Comparison of ENCODE assay signal across 10 mouse cellular contexts in the genomic region with DNA sequence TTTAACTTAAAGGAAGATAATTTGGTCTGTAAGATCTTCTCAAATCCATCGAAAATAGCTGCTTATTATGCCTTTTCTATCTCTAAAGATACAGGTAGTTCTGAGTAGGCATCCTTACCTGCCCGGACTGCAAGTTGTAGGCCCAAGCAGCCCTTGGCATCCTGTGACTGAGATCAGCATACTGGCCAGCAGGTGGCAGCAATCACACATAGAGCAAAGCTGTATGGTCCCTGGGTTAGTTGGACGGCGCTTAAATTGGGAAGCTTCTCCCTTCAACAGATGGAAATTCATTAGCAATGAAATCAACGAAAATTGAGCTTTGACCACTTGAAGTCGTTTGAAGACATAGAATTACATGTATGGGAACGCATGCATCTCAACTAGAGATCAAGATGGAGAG.
DNase-seq lines count a peak whose midpoint lies in the region; ATAC-seq and TF ChIP-seq lines count a peak whose summit lies in the region.
"Had no signal": no experiment of that assay in that cellular context is flagged by ENCODE, and none has a peak within 500 bp of the region (broad histone marks: within the 10 kb centered on the region; RNA-seq: fewer than 3 reads in every experiment).

No protein-coding gene starts in this region.

- 18% methylated on average over 7 of the region's 7 CpGs for WGBS in intestine, postnatal 0 days
- WGBS in intestine, embryonic 15.5 days: 21% methylated on average over 7 of the region's 7 CpGs

- no peak for ATAC-seq in intestine, postnatal 0 days
- no peak for ATAC-seq in intestine, embryonic 15.5 days
- ATAC-seq in erythroblast, adult 5-6 weeks (replicated peaks; ENCODE audit: low FRiP score, poor library complexity, severe bottlenecking): peak; percentile 82
- ATAC-seq in inflammation-experienced regulatory T-cells, adult 6 months: peak; percentile 46

- no peak overlapping the region for H3K4me3 ChIP-seq in intestine, postnatal 0 days (ENCODE audit: low read depth, low read length)
- H3K4me3 ChIP-seq in intestine, embryonic 15.5 days (replicated peaks): no peak overlapping the region
- no peak overlapping the region for H3K4me3 ChIP-seq in bone marrow macrophage, adult 2 months (ENCODE audit: insufficient read depth, low read length)
- H3K4me3 ChIP-seq: erythroblast, embryonic 14.5 days; stomach, embryonic 15.5 days had no signal

- H3K4me1 ChIP-seq in intestine, postnatal 0 days (replicated peaks; ENCODE audit: control insufficient read depth, insufficient read depth, low read length): no peaks in the 10 kb centered on the region
- H3K4me1 ChIP-seq in intestine, embryonic 15.5 days (replicated peaks): no peaks in the 10 kb centered on the region
- H3K4me1 ChIP-seq in bone marrow macrophage, adult 2 months (ENCODE audit: control insufficient read depth, insufficient read depth, low read length): no peaks in the 10 kb centered on the region
- H3K4me1 ChIP-seq: stomach, embryonic 15.5 days had no signal

- H3K9ac ChIP-seq in intestine, postnatal 0 days (ENCODE audit: low read depth, low read length): no peak overlapping the region
- H3K9ac ChIP-seq in intestine, embryonic 15.5 days: no peak overlapping the region
- H3K9ac ChIP-seq: stomach, embryonic 15.5 days had no signal

- intact Hi-C loops in left cerebral cortex, postnatal 36 days (cut with DNase I): loop anchor here (10.0 kb wide), 1 partner anchor 123 kb away; a partner anchor contains a TSS

- no peak overlapping the region for H3K4me2 ChIP-seq in intestine, postnatal 0 days (replicated peaks; ENCODE audit: low read depth)
- H3K4me2 ChIP-seq in intestine, embryonic 15.5 days (replicated peaks): no peak overlapping the region
- H3K4me2 ChIP-seq: stomach, embryonic 15.5 days had no signal

- DNase-seq in left cerebral cortex, postnatal 36 days (ENCODE audit: low spot score in 2 of 2): peak; percentile 52 to 67
- DNase-seq in ovary, postnatal 36 days (ENCODE audit: low spot score): peak; percentile 71
- peak; percentile 64 for DNase-seq in thymus, postnatal 25 days

- H3K27ac ChIP-seq in intestine, postnatal 0 days (ENCODE audit: low read depth, low read length): no peak overlapping the region
- H3K27ac ChIP-seq in intestine, embryonic 15.5 days: no peak overlapping the region
- no peak overlapping the region for H3K27ac ChIP-seq in bone marrow macrophage, adult 2 months (ENCODE audit: insufficient read depth, low read depth, low read length)
- H3K27ac ChIP-seq: stomach, embryonic 15.5 days had no signal

- no peaks in the 10 kb centered on the region for H3K36me3 ChIP-seq in intestine, postnatal 0 days (ENCODE audit: control insufficient read depth, insufficient read depth)
- H3K36me3 ChIP-seq in intestine, embryonic 15.5 days: no peaks in the 10 kb centered on the region
- H3K36me3 ChIP-seq: stomach, embryonic 15.5 days had no signal

- TF ChIP-seq CTCF in intestine, postnatal 0 days (IDR thresholded peaks at IDR 0.05; ENCODE audit: low read depth): peak; percentile 93
- TF ChIP-seq CTCF in bone marrow macrophage, adult 2 months (IDR thresholded peaks at IDR 0.05; ENCODE audit: low read depth, low read length): peak; percentile 74

- no peaks in the 10 kb centered on the region for H3K27me3 ChIP-seq in intestine, postnatal 0 days (replicated peaks; ENCODE audit: control insufficient read depth, insufficient read depth, low read length)
- H3K27me3 ChIP-seq in intestine, embryonic 15.5 days (replicated peaks): no peaks in the 10 kb centered on the region
- H3K27me3 ChIP-seq: stomach, embryonic 15.5 days had no signal

- no peaks in the 10 kb centered on the region for H3K9me3 ChIP-seq in intestine, postnatal 0 days (ENCODE audit: control insufficient read depth)
- no peaks in the 10 kb centered on the region for H3K9me3 ChIP-seq in intestine, embryonic 15.5 days
- H3K9me3 ChIP-seq: stomach, embryonic 15.5 days had no signal

- TF ChIP-seq POLR2A in bone marrow macrophage, adult 2 months (IDR thresholded peaks at IDR 0.05; ENCODE audit: borderline replicate concordance, low read depth, low read length): no peak

Comparison
In these comparisons a context has a peak if more than half of its experiments do, and no peak if none do; other contexts are left out.
1. ATAC-seq: peak in erythroblast, adult 5-6 weeks (single experiment) and inflammation-experienced regulatory T-cells, adult 6 months (single experiment); none in intestine, postnatal 0 days (single experiment) and intestine, embryonic 15.5 days (single experiment).
2. Peak in every context shown above with its lines, with median percentiles within 50 percentile points of each other: DNase-seq.